Mouse (Mus musculus): ENCODE measurements around the gene Egflam.

Gene Egflam

GRCm38 (mm10) chr15:7173776-7174175 is 224.4 kb downstream of the Egflam start:
- no peak for DNase-seq (ENCODE audit: low spot score in 2 of 2)

DNA sequence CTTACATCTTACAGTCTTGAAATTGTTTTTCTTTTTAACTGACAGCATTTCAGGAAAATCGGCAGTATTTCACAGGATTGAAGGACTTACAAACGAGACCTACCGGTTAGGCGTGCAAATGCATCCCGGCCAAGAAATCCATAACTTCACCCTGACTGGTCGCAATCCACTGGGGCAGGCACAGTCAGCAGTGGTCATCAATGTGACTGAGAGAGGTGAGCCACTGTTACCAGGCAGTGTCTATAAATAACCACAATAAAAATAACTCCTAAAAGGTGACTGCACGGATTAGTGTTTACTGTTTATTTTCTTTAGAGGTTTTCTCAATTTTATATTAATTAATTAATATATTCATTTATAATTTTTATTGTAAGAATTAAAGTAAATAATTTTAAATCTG is 224.8 kb downstream of the Egflam start:
- DNase-seq (ENCODE audit: low spot score in 2 of 2) = no peak

GRCm38 (mm10) chr15:7172875-7173274 is 225.3 kb downstream of the Egflam start:
- no peak for DNase-seq (ENCODE audit: low spot score in 2 of 2)

GRCm38 (mm10) chr15:7167906-7168532 is 230.2 kb downstream of the Egflam start:
- no peak for DNase-seq (ENCODE audit: low spot score in 2 of 2)

DNA sequence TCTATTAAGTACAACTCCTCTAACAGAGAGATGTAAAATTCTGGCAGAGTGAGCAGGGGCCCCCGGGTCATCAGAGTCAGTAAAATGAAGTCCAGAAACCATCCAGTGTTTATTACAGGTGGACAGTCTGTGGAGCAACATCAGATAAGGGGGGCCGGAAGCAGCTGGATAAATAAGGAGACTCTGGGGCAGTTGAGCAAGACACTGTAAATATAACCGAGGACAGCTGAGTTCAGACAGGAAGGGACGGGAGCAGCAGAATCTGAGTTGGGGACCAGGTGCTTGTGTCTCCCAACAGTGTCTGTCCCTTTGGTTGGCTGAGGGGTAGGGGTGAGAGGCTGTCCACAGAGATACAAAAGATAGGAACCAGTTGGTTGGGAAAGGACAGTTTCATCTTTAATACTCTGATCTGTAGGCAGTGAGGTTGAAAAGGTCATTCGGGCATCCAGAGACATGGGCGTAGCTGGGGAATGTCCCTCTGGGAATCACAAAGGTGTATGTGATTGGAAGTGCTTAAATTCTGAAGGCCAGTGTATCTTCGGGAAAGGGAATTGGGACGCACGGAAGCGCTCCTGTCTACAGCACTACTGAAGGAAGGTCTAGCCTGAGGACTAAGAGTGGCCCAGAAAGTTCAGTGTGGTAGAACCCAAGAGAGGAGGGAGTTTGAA is 230.8 kb downstream of the Egflam start:
- DNase-seq (ENCODE audit: low spot score in 2 of 2) = no peak

DNA sequence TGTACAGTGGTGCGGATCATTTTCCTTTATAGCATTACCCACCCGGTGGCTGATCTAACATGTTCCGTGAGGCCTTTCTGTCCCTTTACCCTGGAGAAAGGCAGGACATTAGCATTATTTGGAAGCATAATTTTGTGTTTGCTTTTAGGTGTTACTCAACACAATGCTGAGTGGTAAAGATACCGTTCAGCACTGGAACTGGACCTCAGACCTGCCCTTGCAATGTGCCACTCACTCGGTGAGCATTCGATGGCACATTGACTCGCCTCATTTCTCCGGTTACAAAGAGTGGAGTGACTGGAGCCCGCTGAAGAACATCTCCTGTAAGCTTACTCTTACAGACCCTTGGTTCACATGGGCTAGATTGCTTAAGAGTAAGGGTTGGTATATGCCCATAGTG is 231.5 kb downstream of the Egflam start:
- DNase-seq (ENCODE audit: low spot score in 2 of 2) = no peak

DNA sequence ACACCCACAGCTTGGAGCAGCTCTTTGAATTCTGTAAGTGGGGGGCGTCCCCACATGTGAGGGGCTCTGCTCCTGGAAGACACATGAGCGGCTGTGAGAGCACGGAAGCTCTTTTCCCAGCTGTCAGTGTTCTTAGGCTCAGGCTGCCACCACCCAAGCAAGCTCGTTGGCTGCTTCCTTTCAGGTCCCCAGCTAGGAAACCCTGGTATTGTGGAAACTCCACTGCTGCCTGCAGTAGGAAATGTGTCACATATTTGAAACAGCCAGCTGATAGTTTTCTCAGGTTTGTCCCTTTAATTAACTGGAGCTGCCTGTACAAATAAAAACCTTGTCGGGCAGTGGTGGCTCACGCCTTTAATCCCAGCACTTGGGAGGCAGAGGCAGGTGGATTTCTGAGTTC is 234.3 kb downstream of the Egflam start:
- no peak for DNase-seq (ENCODE audit: low spot score in 2 of 2)

DNA sequence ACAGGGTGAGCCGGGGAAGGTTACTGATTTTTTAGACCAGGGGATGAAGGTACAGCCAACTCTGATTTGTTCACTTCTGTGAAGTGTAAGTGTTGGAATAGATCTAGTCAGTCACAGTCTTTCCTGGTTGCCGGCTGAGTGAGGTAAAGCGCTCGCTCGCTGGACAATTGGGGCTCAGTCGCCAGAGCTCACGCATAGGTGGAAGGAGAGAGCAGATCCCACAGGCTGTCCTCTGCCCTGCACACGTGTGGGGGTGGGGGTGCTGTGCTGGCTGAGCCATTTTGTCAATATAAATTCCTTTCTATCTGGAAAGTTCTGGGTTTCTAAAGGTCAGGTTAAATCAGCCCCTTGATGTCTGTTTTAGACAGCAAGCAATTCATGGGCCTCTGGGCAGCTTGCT is 237.9 kb downstream of the Egflam start:
- no peak for DNase-seq (ENCODE audit: low spot score in 2 of 2)

- no peak for DNase-seq (ENCODE audit: low spot score in 2 of 2)
These were observed 238.3 kb downstream of the Egflam start for GRCm38 (mm10) chr15:7159869-7160268.

GRCm38 (mm10) chr15:7157658-7158057 is 240.5 kb downstream of the Egflam start:
- DNase-seq (ENCODE audit: low spot score in 2 of 2) = no peak

Data from spleen, postnatal 14 days (tissue).